Mouse (Mus musculus) heart, adult 8-10 months (tissue): ENCODE measurements around the gene Ephx3. TPM values are rescaled to one million over a fixed set of nuclear protein-coding genes. Genes with fewer than 3 reads are reported as not detected.

Experiments used
- DNase-seq: peaks from one replicate; pipeline ENCODE4 v3.0.0; 2022; ENCODE audit warnings: low spot score
- total RNA-seq, 4 experiments: library from RNA; stranded (reverse); gene quantifications; 2 replicates each; pipeline ENCODE4 v1.2.4; 2022

Ephx3 gene
- total RNA-seq, 4 experiments from 2014 or later, result 0.40 to 1.4 (median 0.69) TPM

GRCm38 (mm10) chr17:32173166-32173565 lies 16.2 kb downstream of the Ephx3 start:
- DNase-seq, result peak; percentile 82

DNA sequence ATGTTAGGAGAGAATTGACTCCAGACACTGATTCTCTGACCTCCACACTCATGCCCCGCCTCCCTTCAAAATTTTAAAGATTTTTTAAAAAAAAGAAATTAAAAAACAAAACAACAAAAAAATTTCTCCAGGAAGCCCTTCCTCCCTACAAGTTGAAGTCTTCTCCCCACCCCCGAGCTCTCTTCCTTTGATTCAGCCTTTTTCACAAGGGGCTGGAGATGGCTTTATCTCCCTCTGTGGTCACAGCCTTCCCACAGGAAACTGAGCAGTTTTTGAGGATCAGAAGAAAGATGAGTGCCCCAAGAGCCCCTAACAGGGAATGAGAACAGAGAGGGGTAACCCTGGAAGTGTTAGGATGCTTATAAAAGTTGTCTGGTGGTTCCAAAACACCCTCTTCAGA lies 16.9 kb downstream of the Ephx3 start:
- DNase-seq, result no peak

DNA sequence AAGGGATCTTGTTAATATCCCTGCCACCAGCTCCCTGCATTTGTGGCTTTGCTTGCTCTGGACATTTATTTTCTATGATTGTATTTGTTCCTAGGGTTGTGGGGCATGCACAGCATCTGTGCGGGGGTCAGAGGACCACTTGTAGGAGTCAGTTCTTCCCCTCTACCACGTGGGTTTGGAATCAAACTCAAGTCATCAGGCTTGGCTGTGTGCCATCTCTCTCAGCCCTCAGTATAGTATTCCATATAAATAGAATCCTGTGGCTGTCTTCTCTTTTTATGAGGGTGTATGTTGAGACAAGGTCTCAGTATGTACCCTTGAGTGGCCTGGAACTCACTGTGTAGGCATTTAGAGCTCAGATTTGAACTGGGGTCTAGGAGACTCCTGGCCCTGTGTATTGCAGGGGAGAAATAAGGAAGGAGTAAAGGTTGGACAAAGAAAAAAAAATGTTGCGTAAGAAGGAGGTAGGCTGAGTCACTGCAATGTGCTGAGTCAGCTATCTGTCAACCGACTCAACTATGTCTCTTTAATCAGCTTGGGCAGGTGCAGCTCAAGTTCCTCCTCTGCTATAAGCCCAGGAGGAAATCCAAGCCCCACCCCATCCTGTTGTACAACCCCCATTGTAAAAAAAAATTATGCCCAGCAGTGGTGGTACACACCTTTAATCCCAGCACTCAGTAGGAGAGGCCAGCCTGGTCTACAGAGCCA lies 19.7 kb downstream of the Ephx3 start:
- DNase-seq, result no peak

DNA sequence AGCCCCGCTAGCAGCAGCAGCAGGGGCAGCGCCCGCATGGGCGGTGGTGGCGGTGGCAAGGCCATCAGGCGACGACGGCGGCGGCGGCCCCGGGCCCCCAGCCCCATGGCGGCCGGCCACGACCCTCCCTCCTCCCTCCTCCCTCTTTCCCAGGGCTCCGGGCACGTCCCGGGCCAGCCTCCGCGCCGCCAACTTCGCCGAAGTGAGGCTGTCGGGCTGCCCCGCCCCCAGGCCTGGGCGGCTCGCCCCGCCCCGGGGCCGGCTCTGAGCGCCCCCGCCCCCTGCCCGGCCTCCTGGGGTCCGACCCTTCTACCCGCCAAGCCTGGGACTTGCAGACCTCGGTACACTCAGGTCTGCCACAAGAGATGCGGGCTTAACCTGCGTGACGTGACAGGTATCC lies 22.7 kb downstream of the Ephx3 start, which contains the start of gene Notch3:
Gene Notch3 (minus strand): TSS at position 166 of the 400 bp plus-strand sequence.
- no peak for DNase-seq

- DNase-seq, result no peak
Observed at GRCm38 (mm10) chr17:32165803-32166595, 23.4 kb downstream of the Ephx3 start.

DNA sequence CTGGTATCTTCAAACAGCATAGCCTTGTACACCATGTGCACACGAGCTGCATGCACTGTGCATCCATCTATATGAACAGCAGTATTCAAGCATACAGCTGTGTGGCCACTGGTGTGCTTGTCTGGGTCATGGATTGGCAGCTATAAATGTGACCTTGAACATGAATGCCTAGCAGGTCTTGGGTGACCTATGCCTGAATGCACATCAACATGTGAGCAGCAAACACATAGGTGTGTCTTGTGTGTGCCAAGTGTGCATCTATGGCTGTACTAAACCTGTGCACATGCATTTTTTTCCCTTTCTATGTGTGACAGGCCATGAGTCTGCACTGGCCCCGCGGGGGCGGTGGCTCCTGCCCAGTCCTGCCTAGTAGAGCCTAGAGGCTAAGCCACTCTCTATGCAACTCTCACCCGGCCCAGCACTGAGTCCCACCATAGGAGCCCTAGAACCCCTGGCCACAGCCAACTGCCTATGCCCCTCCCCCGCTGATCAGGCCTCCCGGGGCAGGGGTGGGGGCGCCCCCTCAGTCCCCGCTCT lies 24.0 kb downstream of the Ephx3 start:
- DNase-seq, result no peak

GRCm38 (mm10) chr17:32164780-32165179 lies 24.6 kb downstream of the Ephx3 start:
- DNase-seq, result no peak

GRCm38 (mm10) chr17:32163910-32164650 lies 25.3 kb downstream of the Ephx3 start:
- no peak for DNase-seq

DNA sequence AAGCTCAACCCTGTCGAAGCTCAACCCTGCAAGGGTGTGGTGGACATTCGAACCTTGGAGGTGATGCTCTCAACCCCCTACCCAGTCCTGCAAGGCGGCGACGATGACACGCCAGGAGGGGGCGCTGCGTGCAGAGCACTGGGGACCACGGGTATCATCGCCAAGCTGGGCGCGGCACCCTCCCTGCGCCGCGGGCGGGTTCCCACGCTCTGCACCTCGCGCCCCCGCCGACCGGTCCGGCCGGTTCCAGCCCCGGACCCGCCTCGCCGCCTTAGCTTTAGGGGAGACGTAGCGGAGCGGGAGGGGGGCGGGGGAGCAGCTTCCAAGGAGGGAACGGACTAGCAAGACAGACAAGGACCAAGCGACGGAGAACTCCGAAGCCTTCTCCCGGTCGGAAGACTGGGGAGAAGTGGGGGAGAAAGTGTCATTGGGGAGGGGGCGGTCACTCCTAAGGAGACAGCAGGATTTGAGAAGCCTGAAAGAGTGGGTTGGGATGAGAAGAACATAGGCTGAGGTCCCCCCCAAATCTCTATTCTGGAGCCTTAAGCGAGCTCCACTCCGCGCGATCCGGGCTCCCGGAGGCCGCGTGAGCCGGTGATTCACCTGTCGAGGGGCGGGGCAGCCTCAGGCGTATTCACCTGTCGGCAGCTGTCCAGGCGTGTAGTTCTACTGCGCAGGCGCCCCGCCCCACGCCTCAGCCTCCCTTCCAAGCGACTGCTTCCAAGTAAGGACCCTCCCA lies 27.1 kb downstream of the Ephx3 start:
- DNase-seq, result peak; percentile 47

DNA sequence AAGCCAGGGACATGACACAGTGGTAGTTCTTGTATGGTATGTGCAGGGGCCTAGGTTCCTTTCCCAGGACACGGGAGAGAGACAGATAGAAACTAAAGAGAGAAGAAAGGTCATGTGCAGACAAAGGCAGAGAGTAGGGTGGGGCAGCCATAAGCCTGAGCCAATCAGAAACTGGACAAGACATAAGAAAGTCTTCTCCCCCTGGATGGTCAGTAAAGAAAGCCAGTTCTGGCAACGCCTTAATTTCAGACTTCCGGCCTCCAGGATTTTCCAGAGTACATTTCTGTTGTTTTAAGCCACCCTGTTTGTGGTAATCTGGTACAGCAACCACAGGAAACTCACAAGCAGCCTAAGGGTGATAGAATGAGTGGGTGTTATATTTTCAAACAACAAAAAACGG lies 28.5 kb downstream of the Ephx3 start:
- no peak for DNase-seq

DNA sequence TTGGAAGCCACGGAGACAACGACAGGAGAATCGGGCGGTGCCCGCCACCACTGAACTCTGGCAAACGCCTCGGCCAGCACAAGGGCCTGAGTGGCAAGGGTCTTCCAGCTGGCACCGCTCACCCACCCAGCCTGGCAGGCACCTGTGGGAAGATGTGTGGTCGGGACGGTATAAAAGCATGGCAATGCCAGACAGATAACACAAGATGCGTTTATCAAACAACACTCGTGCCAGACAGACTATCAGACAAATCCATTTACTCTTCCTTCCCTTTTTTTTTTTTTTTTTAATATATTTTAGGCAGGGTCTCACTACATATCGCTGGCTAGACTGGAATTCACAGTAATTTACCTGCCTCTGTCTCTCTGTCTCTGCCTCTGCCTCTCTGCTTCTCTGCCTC lies 30.5 kb downstream of the Ephx3 start:
- DNase-seq, result no peak

DNA sequence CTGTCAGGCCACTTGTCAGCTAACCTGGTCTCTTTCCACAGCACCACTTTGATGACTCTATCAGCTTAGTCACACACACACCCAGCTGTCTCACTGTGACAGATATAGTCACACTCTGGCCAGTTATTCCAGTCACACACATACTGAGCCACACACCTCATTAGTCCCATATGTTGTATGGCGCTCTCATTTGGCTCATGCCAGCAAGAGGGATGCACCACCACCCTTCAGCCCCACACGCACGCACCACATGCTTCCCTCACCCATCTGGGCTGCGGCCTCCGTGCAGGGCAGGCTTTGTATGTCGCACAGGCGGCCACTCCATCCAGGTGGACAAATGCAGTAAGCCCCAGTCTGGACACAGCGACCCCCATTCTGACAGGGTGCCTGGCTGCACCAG lies 42.6 kb downstream of the Ephx3 start:
- DNase-seq, result no peak

GRCm38 (mm10) chr17:32142907-32143854 lies 46.2 kb downstream of the Ephx3 start:
- peak; percentile 88 for DNase-seq

DNA sequence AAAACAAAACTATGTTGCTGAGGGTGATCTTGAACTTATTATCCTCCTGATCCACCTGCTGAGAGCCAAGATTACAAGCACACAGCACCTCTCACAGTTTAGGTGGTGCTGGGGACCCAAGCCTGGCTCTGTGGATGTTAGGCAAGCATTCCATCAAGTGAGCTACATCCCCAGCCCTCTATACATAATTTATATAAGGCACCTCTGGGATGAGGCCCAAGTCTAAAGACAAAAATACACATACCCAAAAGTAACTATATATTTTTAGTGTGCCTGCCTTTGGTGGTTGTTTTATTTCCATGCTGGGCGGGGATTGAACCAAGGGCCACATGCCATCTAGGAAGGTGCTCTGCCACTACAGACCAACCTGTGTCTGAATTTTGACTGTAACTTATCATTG lies 47.1 kb downstream of the Ephx3 start:
- DNase-seq, result no peak

Other genes starting within 250 kb of the Ephx3 start
- gene Rrp1b, start 153.4 kb downstream of the Ephx3 start, total RNA-seq, result 1 to 10 TPM; 5.4 to 9.0 (median 7.5) TPM
- 1 to 10 TPM; 1.3 to 3.0 (median 2.2) TPM for gene Hsf2bp, start 153.2 kb downstream of the Ephx3 start, total RNA-seq
- gene Notch3, start 22.7 kb downstream of the Ephx3 start, total RNA-seq, result 10 to 100 TPM; 18.6 to 24.9 (median 21.6) TPM
- gene Brd4, start 95.2 kb upstream of the Ephx3 start, total RNA-seq, result 10 to 100 TPM; 48.1 to 61.7 (median 48.7) TPM
- gene Akap8, start 131.7 kb upstream of the Ephx3 start, total RNA-seq, result 10 to 100 TPM; 34.6 to 51.5 (median 44.6) TPM
- gene Akap8l, start 161.1 kb upstream of the Ephx3 start, total RNA-seq, result 10 to 100 TPM; 41.4 to 55.8 (median 46.3) TPM
- 10 to 100 TPM; 14.0 to 17.2 (median 15.4) TPM for gene Wiz, start 199.9 kb upstream of the Ephx3 start, total RNA-seq
- 1 to 10 TPM in 1 of 4 experiments, under 1 TPM in 3; 0.33 to 1.2 (median 0.61) TPM for gene Rasal3, start 214.0 kb upstream of the Ephx3 start, total RNA-seq
- gene Pglyrp2, start 234.6 kb upstream of the Ephx3 start, total RNA-seq, result not detected